Mouse (Mus musculus): ENCODE data around the gene Prpf4b. TPM values are rescaled to one million over a fixed set of nuclear protein-coding genes. Genes with fewer than 3 reads are reported as not detected.
"Not testable (repeated sequence)": the region's sequence is repeated elsewhere in the genome, so short reads cannot be mapped to it uniquely, and the experiment has no call there.

The Prpf4b gene
- polyA plus RNA-seq, 1 experiment from 2014 or later, result 72.5 TPM

- not testable (repeated sequence) for H3K27me3 ChIP-seq; H3K9ac ChIP-seq; ATAC-seq (ENCODE audit: insufficient number of reproducible peaks, low FRiP score, low TSS enrichment, low read depth); H3K4me3 ChIP-seq (replicated peaks); H3K4me1 ChIP-seq; H3K36me3 ChIP-seq; H3K4me2 ChIP-seq (replicated peaks); H3K9me3 ChIP-seq (replicated peaks); H3K27ac ChIP-seq (replicated peaks)
- 85% methylated on average over 2 of the region's 2 CpGs for WGBS
These were observed 76.3 kb downstream of the Prpf4b start for GRCm38 (mm10) chr13:34951437-34951836.

Other genes starting within 250 kb of the Prpf4b start
- gene Pxdc1, start 221.8 kb upstream of the Prpf4b start, polyA plus RNA-seq (2015; fragmentation: Nextera tagmentation; extraction: Ambion mirVana), result 29.2 and 34.7 TPM in 2 replicates
- 0.22 and 0.52 TPM in 2 replicates for gene Fam50b, start 140.5 kb upstream of the Prpf4b start, polyA plus RNA-seq (2015; fragmentation: Nextera tagmentation; extraction: Ambion mirVana)
- gene Fam217a, start 49.0 kb downstream of the Prpf4b start, polyA plus RNA-seq (2015; fragmentation: Nextera tagmentation; extraction: Ambion mirVana), result 0.75 and 1.6 TPM in 2 replicates
- not detected in 2 replicates for gene 4933417A18Rik, start 49.1 kb downstream of the Prpf4b start, polyA plus RNA-seq (2015; fragmentation: Nextera tagmentation; extraction: Ambion mirVana)
- 1.1 and 1.6 TPM in 2 replicates for gene Eci3, start 88.5 kb downstream of the Prpf4b start, polyA plus RNA-seq (2015; fragmentation: Nextera tagmentation; extraction: Ambion mirVana)
- 129 and 138 TPM in 2 replicates for gene Eci2, start 151.8 kb downstream of the Prpf4b start, polyA plus RNA-seq (2015; fragmentation: Nextera tagmentation; extraction: Ambion mirVana)